Mouse (Mus musculus) adrenal gland, adult 8-10 months (tissue): ENCODE measurements at regions not wholly inside any gene's neighbourhood (a gene's known extent, or its start where the extent isn't known, plus 50 kb on each side); places are given as distances from the start of the nearest gene placed in this dataset.
"Not testable (repeated sequence)": the region's sequence is repeated elsewhere in the genome, so short reads cannot be mapped to it uniquely, and the experiment has no call there.

Experiments
- DNase-seq: peaks from one replicate; pipeline ENCODE4 v3.0.0; 2022
- microRNA-seq, 2 experiments: library from miRNA; unstranded; fragments of <30 nt; microRNA quantifications; one replicate each; pipeline ENCODE4 v1.2.0; 2022

DNA sequence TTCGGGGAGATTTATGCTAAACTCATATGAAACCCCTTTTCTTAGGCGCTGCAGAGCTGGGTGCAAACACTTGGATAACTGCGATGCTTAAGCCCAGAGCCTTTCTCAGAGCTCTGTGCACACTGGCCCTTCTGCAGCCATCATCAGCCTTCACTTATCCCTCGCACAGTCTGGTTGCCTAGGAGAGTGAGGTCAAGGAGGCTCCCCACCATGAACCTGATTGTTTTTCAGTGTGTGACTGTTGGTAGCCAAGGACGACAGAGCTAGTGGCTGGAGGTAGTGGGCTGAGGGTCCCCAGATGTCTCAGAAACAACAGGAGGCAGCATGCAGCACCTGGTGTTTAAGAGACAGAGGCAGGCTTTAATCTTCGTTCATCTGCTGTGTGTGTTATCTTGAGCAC is 108.6 kb upstream of the Gadl1 start:
- DNase-seq, result no peak

GRCm38 (mm10) chr9:115803071-115803470 is 106.2 kb upstream of the Gadl1 start:
- DNase-seq, result peak; percentile 36

- no peak for DNase-seq
Measured at GRCm38 (mm10) chr9:115805224-115805623, 104.0 kb upstream of the Gadl1 start.

- DNase-seq, result no peak
Measured at GRCm38 (mm10) chr9:115806018-115806702, 103.1 kb upstream of the Gadl1 start.

- no peak for DNase-seq
Measured at GRCm38 (mm10) chr9:115840186-115840585, 69.1 kb upstream of the Gadl1 start.

- no peak for DNase-seq
Measured at GRCm38 (mm10) chr9:115840791-115841190, 68.5 kb upstream of the Gadl1 start.

DNA sequence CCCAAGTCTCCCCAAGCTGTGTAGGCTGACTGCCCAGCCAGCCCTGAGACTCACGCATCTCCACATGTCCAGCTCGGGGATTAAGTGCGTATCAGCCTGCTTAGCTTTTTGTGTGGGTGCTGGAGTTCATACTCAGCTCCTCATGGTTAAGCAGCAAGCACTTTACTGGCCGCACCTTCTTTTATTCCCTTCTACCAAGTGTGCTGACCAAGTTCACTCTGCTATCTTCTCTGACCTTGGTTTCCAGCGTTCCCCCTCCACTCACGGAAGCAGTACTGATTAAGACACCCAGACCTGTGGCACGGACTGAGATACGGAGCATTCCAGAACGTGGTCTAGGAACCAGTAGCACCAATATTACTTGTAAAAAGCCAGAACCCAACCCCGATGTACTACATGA is 67.6 kb upstream of the Gadl1 start:
- DNase-seq, result no peak

DNA sequence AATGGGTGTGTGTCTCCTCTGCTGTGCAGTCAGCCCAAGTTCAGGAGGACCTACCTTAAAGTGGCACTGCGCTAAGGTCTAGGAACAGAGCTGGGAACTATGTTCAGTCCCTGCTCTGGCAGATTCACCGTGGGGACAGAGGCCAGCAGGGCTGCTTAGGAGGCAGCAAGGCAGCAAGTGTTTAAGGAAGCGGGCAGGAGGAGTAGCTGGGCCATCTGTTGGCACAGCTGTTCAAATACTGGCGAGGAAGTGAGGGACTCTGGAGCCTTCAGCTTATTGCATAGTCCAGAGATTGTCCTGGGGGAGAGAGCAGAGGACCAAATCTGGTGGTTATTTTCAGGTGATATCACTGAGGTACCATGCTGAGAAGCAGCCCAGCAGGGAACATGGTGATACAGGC is 64.9 kb upstream of the Gadl1 start:
- DNase-seq, result no peak

DNA sequence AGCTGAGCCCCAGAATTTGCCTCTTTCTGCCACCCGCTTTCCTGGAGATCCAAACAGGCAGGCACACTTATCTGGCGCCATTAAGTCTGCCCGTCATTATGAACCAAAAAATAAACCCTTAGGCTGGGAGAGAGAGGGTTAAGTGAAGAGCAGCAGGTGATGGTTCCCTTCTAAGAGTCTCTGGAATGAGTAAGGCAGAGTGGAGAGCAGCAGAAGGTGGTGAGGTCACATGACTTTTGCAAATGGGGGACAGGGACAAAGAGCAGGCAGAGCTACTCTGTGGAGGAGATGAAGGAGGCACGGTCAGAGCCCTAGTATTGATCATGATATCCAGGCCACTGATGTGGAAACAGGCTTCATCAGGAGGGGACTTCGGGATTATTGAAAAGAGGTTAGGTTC is 64.2 kb upstream of the Gadl1 start:
- no peak for DNase-seq

DNA sequence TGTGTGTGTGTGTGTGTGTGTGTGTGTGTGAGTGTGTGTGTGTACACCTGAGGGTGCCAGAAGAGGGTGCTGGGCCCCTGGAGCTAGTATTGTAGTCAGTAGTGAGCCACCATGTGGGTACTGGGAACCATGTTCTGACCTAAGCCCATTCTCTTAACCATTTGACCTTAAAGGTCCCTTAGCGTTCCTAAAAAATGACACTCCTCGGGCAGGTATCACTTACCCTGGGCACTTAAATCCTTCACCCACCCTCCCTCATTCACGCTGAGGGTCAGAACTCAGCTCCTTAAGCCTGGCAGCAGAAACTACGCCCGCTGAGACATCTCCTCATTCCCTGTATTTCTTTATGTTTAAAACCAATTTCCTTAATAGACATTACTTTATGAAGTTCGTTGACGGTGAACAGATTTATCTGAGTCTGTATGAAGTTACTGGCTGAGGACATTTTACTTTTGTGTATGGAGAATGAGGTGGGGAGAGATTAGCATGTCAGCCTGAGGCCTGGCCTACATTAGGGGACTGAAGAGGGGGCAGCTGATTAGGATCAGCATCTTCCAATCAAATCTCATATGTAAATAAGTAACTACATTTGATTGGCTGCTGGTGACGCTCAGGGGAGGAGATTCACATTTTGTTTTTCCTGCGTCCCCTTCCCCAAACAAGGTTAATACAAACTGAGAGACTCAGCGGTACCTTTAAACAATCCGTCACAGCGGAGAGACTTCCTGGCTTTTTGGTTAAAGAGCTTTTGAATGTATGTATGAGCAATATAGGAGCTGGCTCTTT is 61.8 kb upstream of the Gadl1 start:
- no peak for DNase-seq

DNA sequence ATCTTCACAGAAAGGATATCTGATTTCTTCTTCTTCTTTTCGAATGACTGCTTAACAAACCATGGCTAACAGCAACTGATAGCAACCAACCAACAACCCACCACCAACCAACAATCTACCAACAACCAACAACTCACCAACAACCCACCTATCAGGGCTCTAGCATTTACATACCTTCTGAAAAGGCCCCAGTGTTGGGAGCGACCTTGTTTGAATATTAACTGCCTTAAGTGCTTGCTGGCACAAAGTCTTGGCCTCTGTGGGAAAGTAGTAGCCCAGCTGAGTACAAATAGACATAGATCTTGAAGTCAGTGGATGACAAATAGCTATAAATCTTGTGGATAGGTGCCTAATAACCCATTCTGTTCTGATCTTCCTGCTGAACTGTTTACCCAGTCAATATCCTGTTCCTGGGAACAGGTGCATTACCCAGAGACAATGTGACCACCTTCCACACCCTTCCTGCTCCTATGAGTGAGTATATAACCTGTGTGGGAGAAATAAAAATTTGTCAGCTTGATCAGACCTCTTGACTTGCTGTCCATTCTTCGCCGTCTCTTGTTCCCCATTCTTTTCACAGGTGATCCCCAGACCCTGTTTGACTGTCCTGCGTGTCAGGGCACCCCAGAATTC is 55.9 kb upstream of the Gadl1 start:
- DNase-seq, result not testable (repeated sequence)

DNA sequence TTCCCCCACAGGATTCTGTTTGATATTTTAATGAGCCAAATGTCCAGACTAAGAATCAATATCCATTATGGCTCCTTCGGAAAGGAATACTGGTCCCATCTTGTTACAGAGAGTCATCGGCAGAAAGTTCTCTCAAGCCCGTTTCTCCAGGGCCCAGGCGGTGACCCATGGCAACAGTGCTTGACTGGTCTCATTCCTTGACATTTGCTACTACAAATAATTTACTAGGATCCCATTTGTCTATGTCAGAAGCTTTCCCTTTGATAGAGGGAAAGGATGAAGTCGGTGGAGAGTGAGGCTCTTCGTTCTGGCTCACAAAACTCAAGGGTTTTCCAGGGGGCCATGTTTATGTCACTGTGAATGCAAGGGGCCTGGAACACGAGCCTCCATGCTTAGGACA is 52.0 kb upstream of the Gadl1 start:
- no peak for DNase-seq

DNA sequence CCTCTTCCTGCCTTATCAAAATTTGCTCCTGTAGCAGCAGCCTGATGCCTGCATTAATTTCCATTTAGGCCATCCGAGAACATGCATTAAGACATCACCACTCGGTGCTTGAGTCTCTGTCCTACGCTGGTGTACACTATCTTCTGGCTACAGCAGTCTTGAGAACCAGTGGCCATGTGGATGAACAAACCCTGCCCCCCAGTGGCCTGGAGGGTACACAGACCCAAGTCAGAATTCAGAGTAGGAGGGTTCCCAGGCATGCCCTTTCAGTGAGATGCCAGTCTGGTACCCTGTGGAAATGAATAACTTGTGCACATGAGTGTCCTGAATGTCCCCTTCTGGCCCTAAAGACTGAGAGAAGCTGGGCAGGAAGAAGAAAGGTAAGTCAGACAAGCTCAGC is 50.4 kb upstream of the Gadl1 start:
- no peak for DNase-seq

Small RNAs in the stretch of these regions (microRNA-seq; reads per million reads assigned to microRNA genes)
- gene Gm22243 (0 reads per million in 2 experiments), gene Gm25510 (0 reads per million in 2 experiments), gene Gm26303 (0 reads per million in 2 experiments), gene Mir467h (0 reads per million in 2 experiments)
